Comparison of ENCODE assay signal across 22 mouse cellular contexts in genomic region chr2:157173555-157173954, GRCm38 (mm10).
"Had no signal": no experiment of that assay in that cellular context is flagged by ENCODE, and none has a peak within 500 bp of the region (broad histone marks: within the 10 kb centered on the region; RNA-seq: fewer than 3 reads in every experiment).

No protein-coding gene starts in this region.

- H3K27ac ChIP-seq: heart, embryonic 10.5 days; hindbrain, embryonic 10.5 days; hindbrain, embryonic 12.5 days; hindbrain, embryonic 14.5 days; intestine, embryonic 15.5 days; layer of hippocampus, adult 2 months; left cerebral cortex, adult 2 months; limb, embryonic 10.5 days; limb, embryonic 12.5 days had no signal

- H3K27me3 ChIP-seq: heart, embryonic 12.5 days; hindbrain, embryonic 12.5 days; intestine, embryonic 15.5 days; limb, embryonic 12.5 days had no signal

- H3K4me3 ChIP-seq: heart, embryonic 10.5 days; heart, embryonic 12.5 days; hindbrain, embryonic 10.5 days; hindbrain, embryonic 12.5 days; intestine, embryonic 15.5 days; layer of hippocampus, adult 2 months; left cerebral cortex, adult 2 months; limb, embryonic 10.5 days; limb, embryonic 12.5 days had no signal

- H3K4me2 ChIP-seq: heart, embryonic 12.5 days; hindbrain, embryonic 12.5 days; hindbrain, embryonic 14.5 days; intestine, embryonic 15.5 days; limb, embryonic 12.5 days; liver, embryonic 11.5 days had no signal

- DNase-seq: gastrocnemius, postnatal 14 days; heart, adult 18-20 months; heart, postnatal 10 days; heart, postnatal 4 days; kidney, postnatal 10 days; kidney, postnatal 25 days; kidney, postnatal 4 days; liver had no signal

- H3K9ac ChIP-seq: heart, embryonic 12.5 days; hindbrain, embryonic 12.5 days; hindbrain, embryonic 14.5 days; intestine, embryonic 15.5 days; limb, embryonic 12.5 days had no signal

- H3K9me3 ChIP-seq: heart, embryonic 10.5 days; heart, embryonic 12.5 days; hindbrain, embryonic 10.5 days; hindbrain, embryonic 12.5 days; intestine, embryonic 15.5 days; limb, embryonic 10.5 days; limb, embryonic 12.5 days had no signal

- H3K4me1 ChIP-seq: intestine, embryonic 15.5 days; limb, embryonic 10.5 days; limb, embryonic 12.5 days had no signal

- ATAC-seq: hindbrain, embryonic 16.5 days; inflammation-experienced regulatory T-cells, adult 6 months; intestine, embryonic 15.5 days; intestine, postnatal 0 days had no signal
